Mouse (Mus musculus) neural tube, embryonic 14.5 days (tissue): ENCODE results near the gene Clasp1. TPM values are rescaled to one million over a fixed set of nuclear protein-coding genes. Genes with fewer than 3 reads are reported as not detected.

Source experiments
- ATAC-seq: fragments of 200-750 bp; cut with Nextera tagmentation; 2 replicates; pipeline ENCODE4 v1.8.0; 2017; ENCODE audit warnings: low read depth, mild to moderate bottlenecking, moderate TSS enrichment, moderate library complexity
- H3K27ac ChIP-seq: fragments of 300-500 bp; sonication (generic); 2 replicates; pipeline ENCODE4 v1.5.1; 2014; ENCODE audit warnings: low read depth, mild to moderate bottlenecking, control low read depth, low read length, moderate library complexity, mixed read lengths
- H3K27me3 ChIP-seq: fragments of 300-500 bp; sonication (generic); 2 replicates; pipeline ENCODE4 v1.6.1; 2014; ENCODE audit warnings: low read length; ENCODE audit not compliant: control insufficient read depth, insufficient read depth
- H3K36me3 ChIP-seq: fragments of 300-500 bp; sonication (generic); 2 replicates; pipeline ENCODE4 v1.6.1; 2014; ENCODE audit warnings: low read length, mixed read lengths; ENCODE audit not compliant: control insufficient read depth, insufficient read depth
- H3K4me1 ChIP-seq: fragments of 300-500 bp; sonication (generic); 2 replicates; pipeline ENCODE4 v1.6.1; 2014; ENCODE audit warnings: low read length; ENCODE audit not compliant: control insufficient read depth, insufficient read depth
- H3K4me2 ChIP-seq: fragments of 300-500 bp; sonication (generic); 2 replicates; pipeline ENCODE4 v1.6.1; 2014; ENCODE audit warnings: mild to moderate bottlenecking, low read depth, low read length, control low read depth
- H3K4me3 ChIP-seq: fragments of 300-500 bp; sonication (generic); 2 replicates; pipeline ENCODE4 v1.5.1; 2014; ENCODE audit warnings: low read depth, low read length, control low read depth, mixed read lengths
- H3K9ac ChIP-seq: fragments of 300-500 bp; sonication (generic); replicated peaks from 2 replicates; pipeline ENCODE4 v1.6.1; 2014; ENCODE audit warnings: low read depth, mild to moderate bottlenecking, control low read depth, low read length, mixed read lengths
- H3K9me3 ChIP-seq: fragments of 300-500 bp; sonication (generic); 2 replicates; pipeline ENCODE4 v1.6.1; 2016; ENCODE audit warnings: low read length; ENCODE audit not compliant: control insufficient read depth
- WGBS: fragments of 180-500 bp; shearing (Covaris S2); extraction: QIAGEN DNeasy Blood & Tissue Kit; methylation state at CpG from one replicate; pipeline ENCODE4 v1.1.7; 2014; 5-methylcytosine and 5-hydroxymethylcytosine counted together
- polyA plus RNA-seq: library from polyadenylated mRNA; unstranded; fragments of >200 nt; fragmentation: Nextera tagmentation; extraction: Ambion mirVana; gene quantifications from 2 replicates; pipeline ENCODE4 v1.2.1, GENCODE M21; 2014

Gene Clasp1
- polyA plus RNA-seq, 1 experiment from 2014 or later = 149 TPM

- Histone ChIP-seq H3K9ac (no peak overlapping the region), H3K4me1 (no peaks in the 10 kb centered on the region), H3K4me2 (no peak overlapping the region), H3K27ac (no peak overlapping the region), H3K9me3 (no peaks in the 10 kb centered on the region), H3K36me3 (peaks cover 59% of the 10 kb centered on the region), H3K4me3 (no peak overlapping the region), H3K27me3 (no peaks in the 10 kb centered on the region)
- WGBS = 98% methylated on average over 2 of the region's 2 CpGs
- no peak for ATAC-seq
Observed at GRCm38 (mm10) chr1:118553045-118553444, 164.2 kb downstream of the Clasp1 start.

- H3K4me1 ChIP-seq = no peaks in the 10 kb centered on the region
- no peaks in the 10 kb centered on the region for H3K9me3 ChIP-seq
- ATAC-seq = no peak
- 91% methylated on average over 3 of the region's 3 CpGs for WGBS
- H3K4me3 ChIP-seq = no peak overlapping the region
- no peak overlapping the region for H3K9ac ChIP-seq
- H3K4me2 ChIP-seq = no peak overlapping the region
- H3K27ac ChIP-seq = no peak overlapping the region
- no peaks in the 10 kb centered on the region for H3K27me3 ChIP-seq
- peaks cover 59% of the 10 kb centered on the region for H3K36me3 ChIP-seq
Observed at GRCm38 (mm10) chr1:118553451-118553850, 164.6 kb downstream of the Clasp1 start.

- Histone ChIP-seq H3K4me2 (no peak overlapping the region), H3K36me3 (peaks cover 54% of the 10 kb centered on the region), H3K4me1 (no peaks in the 10 kb centered on the region), H3K4me3 (no peak overlapping the region), H3K9me3 (no peaks in the 10 kb centered on the region), H3K27me3 (no peaks in the 10 kb centered on the region), H3K9ac (no peak overlapping the region), H3K27ac (no peak overlapping the region)
- WGBS = 90% methylated on average over 5 of the region's 5 CpGs
- ATAC-seq = no peak
Observed at GRCm38 (mm10) chr1:118554961-118555360, 166.1 kb downstream of the Clasp1 start.

GRCm38 (mm10) chr1:118559716-118560115, 170.9 kb downstream of the Clasp1 start:
- Histone ChIP-seq H3K27ac (no peak overlapping the region), H3K36me3 (peaks cover 68% of the 10 kb centered on the region), H3K9ac (no peak overlapping the region), H3K27me3 (no peaks in the 10 kb centered on the region), H3K4me2 (no peak overlapping the region), H3K4me1 (no peaks in the 10 kb centered on the region), H3K4me3 (no peak overlapping the region), H3K9me3 (no peaks in the 10 kb centered on the region)
- 96% methylated on average over 2 of the region's 2 CpGs for WGBS
- ATAC-seq = no peak

- no peak overlapping the region for H3K4me3 ChIP-seq
- no peak overlapping the region for H3K27ac ChIP-seq
- no peak for ATAC-seq
- H3K4me1 ChIP-seq = no peaks in the 10 kb centered on the region
- no peaks in the 10 kb centered on the region for H3K9me3 ChIP-seq
- peaks cover 69% of the 10 kb centered on the region for H3K36me3 ChIP-seq
- no peak overlapping the region for H3K9ac ChIP-seq
- no peak overlapping the region for H3K4me2 ChIP-seq
- no peaks in the 10 kb centered on the region for H3K27me3 ChIP-seq
Observed at GRCm38 (mm10) chr1:118564561-118564960, 175.7 kb downstream of the Clasp1 start.

GRCm38 (mm10) chr1:118567659-118568058, 178.8 kb downstream of the Clasp1 start:
- H3K36me3 ChIP-seq = peaks cover 65% of the 10 kb centered on the region
- ATAC-seq = no peak
- WGBS = 96% methylated on average over 3 of the region's 3 CpGs

GRCm38 (mm10) chr1:118580174-118580702, 191.4 kb downstream of the Clasp1 start:
- Histone ChIP-seq H3K4me2 (no peak overlapping the region), H3K36me3 (peaks cover 36% of the 10 kb centered on the region), H3K27ac (no peak overlapping the region), H3K27me3 (no peaks in the 10 kb centered on the region), H3K4me1 (no peaks in the 10 kb centered on the region), H3K9me3 (no peaks in the 10 kb centered on the region), H3K4me3 (no peak overlapping the region), H3K9ac (no peak overlapping the region)
- 96% methylated on average over 2 of the region's 2 CpGs for WGBS
- no peak for ATAC-seq

More at GRCm38 (mm10) chr1:118567659-118568058, 178.8 kb downstream of the Clasp1 start:
- Histone ChIP-seq H3K4me1 (no peaks in the 10 kb centered on the region), H3K9ac (no peak overlapping the region), H3K27me3 (no peaks in the 10 kb centered on the region), H3K9me3 (no peaks in the 10 kb centered on the region), H3K4me3 (no peak overlapping the region), H3K4me2 (no peak overlapping the region), H3K27ac (no peak overlapping the region)

- H3K4me2 ChIP-seq = no peak overlapping the region
- H3K9me3 ChIP-seq = no peaks in the 10 kb centered on the region
- peaks cover 35% of the 10 kb centered on the region for H3K36me3 ChIP-seq
- no peaks in the 10 kb centered on the region for H3K4me1 ChIP-seq
- H3K9ac ChIP-seq = no peak overlapping the region
- H3K4me3 ChIP-seq = no peak overlapping the region
- H3K27ac ChIP-seq = no peak overlapping the region
- ATAC-seq = no peak
- 94% methylated on average over 8 of the region's 8 CpGs for WGBS
- H3K27me3 ChIP-seq = no peaks in the 10 kb centered on the region
Observed at GRCm38 (mm10) chr1:118581179-118581578, 192.3 kb downstream of the Clasp1 start.

- Histone ChIP-seq H3K27ac (no peak overlapping the region), H3K9me3 (no peaks in the 10 kb centered on the region), H3K9ac (no peak overlapping the region), H3K4me1 (no peaks in the 10 kb centered on the region), H3K4me2 (no peak overlapping the region), H3K36me3 (peaks cover 37% of the 10 kb centered on the region), H3K27me3 (no peaks in the 10 kb centered on the region), H3K4me3 (no peak overlapping the region)
- no peak for ATAC-seq
- WGBS = 84% methylated on average over 5 of the region's 5 CpGs
Observed at GRCm38 (mm10) chr1:118589721-118590120, 200.9 kb downstream of the Clasp1 start.
